Mouse (Mus musculus) midbrain, embryonic 14.5 days (tissue): ENCODE data around the gene Npc2. TPM values are rescaled to one million over a fixed set of nuclear protein-coding genes. Genes with fewer than 3 reads are reported as not detected.
A peak's percentile ranks its signal among the peaks of the same experiment; 100 is the strongest.

ENCODE experiments used
- ATAC-seq: fragments of 200-750 bp; cut with Nextera tagmentation; 2 replicates; pipeline ENCODE4 v1.8.0; 2017; ENCODE audit warnings: moderate number of reproducible peaks, moderate library complexity; ENCODE audit not compliant: low FRiP score, low TSS enrichment
- DNase-seq: peaks from one replicate; pipeline ENCODE4 v3.0.0-alpha.2; 2015
- H3K27ac ChIP-seq: fragments of 300-500 bp; sonication (generic); replicated peaks from 2 replicates; pipeline ENCODE4 v1.5.1; 2014; ENCODE audit warnings: mild to moderate bottlenecking, low read depth, low read length, moderate library complexity
- H3K27me3 ChIP-seq: fragments of 300-500 bp; sonication (generic); 2 replicates; pipeline ENCODE4 v1.6.1; 2014; ENCODE audit warnings: low read length, control low read depth, mixed read lengths; ENCODE audit not compliant: control insufficient read depth, insufficient read depth
- H3K36me3 ChIP-seq: fragments of 300-500 bp; sonication (generic); 2 replicates; pipeline ENCODE4 v1.6.1; 2014; ENCODE audit warnings: low read length, control low read depth; ENCODE audit not compliant: control insufficient read depth, insufficient read depth
- H3K4me1 ChIP-seq: fragments of 300-500 bp; sonication (generic); 2 replicates; pipeline ENCODE4 v1.6.1; 2014; ENCODE audit warnings: mild to moderate bottlenecking, antibody characterized with exemption, low read length, control low read depth; ENCODE audit not compliant: control insufficient read depth, insufficient read depth
- H3K4me2 ChIP-seq: fragments of 300-500 bp; sonication (generic); 2 replicates; pipeline ENCODE4 v1.6.1; 2014; ENCODE audit warnings: mild to moderate bottlenecking, low read length, moderate library complexity
- H3K4me3 ChIP-seq: fragments of 300-500 bp; sonication (generic); replicated peaks from 2 replicates; pipeline ENCODE4 v1.5.1; 2014; ENCODE audit warnings: low read depth, low read length
- H3K9ac ChIP-seq: fragments of 300-500 bp; sonication (generic); replicated peaks from 2 replicates; pipeline ENCODE4 v1.6.1; 2014; ENCODE audit warnings: mild to moderate bottlenecking, low read length, moderate library complexity
- H3K9me3 ChIP-seq: fragments of 300-500 bp; sonication (generic); 2 replicates; pipeline ENCODE4 v1.6.1; 2016; ENCODE audit warnings: low read length, control low read depth, mixed read lengths; ENCODE audit not compliant: control insufficient read depth
- WGBS: fragments of 180-500 bp; shearing (Covaris S2); extraction: QIAGEN DNeasy Blood & Tissue Kit; methylation state at CpG from one replicate; pipeline ENCODE4 v1.1.7; 2014; 5-methylcytosine and 5-hydroxymethylcytosine counted together
- polyA plus RNA-seq: library from polyadenylated mRNA; unstranded; fragments of >200 nt; fragmentation: Nextera tagmentation; extraction: Ambion mirVana; gene quantifications from 2 replicates; pipeline ENCODE4 v1.2.1, GENCODE M21; 2014

The Npc2 gene
- polyA plus RNA-seq, 1 experiment from 2014 or later = 61.0 TPM

GRCm38 (mm10) chr12:84794647-84795046, 21.7 kb upstream of the Npc2 start:
- no peaks in the 10 kb centered on the region for H3K36me3 ChIP-seq
- no peak overlapping the region for H3K9ac ChIP-seq
- H3K4me2 ChIP-seq = no peak overlapping the region
- WGBS = 93% methylated on average over 8 of the region's 8 CpGs
- H3K27me3 ChIP-seq = no peaks in the 10 kb centered on the region
- no peak overlapping the region for H3K27ac ChIP-seq
- DNase-seq (no peak), ATAC-seq (no peak)
- no peaks in the 10 kb centered on the region for H3K9me3 ChIP-seq
- no peak overlapping the region for H3K4me3 ChIP-seq
- H3K4me1 ChIP-seq = no peaks in the 10 kb centered on the region

- H3K4me3 ChIP-seq = no peak overlapping the region
- H3K36me3 ChIP-seq = no peaks in the 10 kb centered on the region
- no peak overlapping the region for H3K4me2 ChIP-seq
- H3K9me3 ChIP-seq = no peaks in the 10 kb centered on the region
- 76% methylated on average over 4 of the region's 4 CpGs for WGBS
- no peak overlapping the region for H3K27ac ChIP-seq
- DNase-seq (no peak), ATAC-seq (no peak)
- no peak overlapping the region for H3K9ac ChIP-seq
- no peaks in the 10 kb centered on the region for H3K27me3 ChIP-seq
- H3K4me1 ChIP-seq = no peaks in the 10 kb centered on the region
Observed at GRCm38 (mm10) chr12:84792629-84793028, 19.7 kb upstream of the Npc2 start.

- H3K4me3 ChIP-seq = no peak overlapping the region
- no peak for ATAC-seq
- 73% methylated on average over 10 of the region's 10 CpGs for WGBS
- H3K36me3 ChIP-seq = no peaks in the 10 kb centered on the region
- no peaks in the 10 kb centered on the region for H3K27me3 ChIP-seq
- H3K4me1 ChIP-seq = no peaks in the 10 kb centered on the region
- H3K9me3 ChIP-seq = no peaks in the 10 kb centered on the region
- H3K9ac ChIP-seq = no peak overlapping the region
- H3K4me2 ChIP-seq = no peak overlapping the region
- DNase-seq = no peak
- H3K27ac ChIP-seq = no peak overlapping the region
Observed at GRCm38 (mm10) chr12:84790853-84791252, 17.9 kb upstream of the Npc2 start.

- Histone ChIP-seq H3K27ac (no peak overlapping the region), H3K9ac (no peak overlapping the region), H3K27me3 (no peaks in the 10 kb centered on the region), H3K4me3 (no peak overlapping the region), H3K36me3 (no peaks in the 10 kb centered on the region), H3K4me2 (no peak overlapping the region), H3K4me1 (no peaks in the 10 kb centered on the region), H3K9me3 (no peaks in the 10 kb centered on the region)
- DNase-seq (no peak), ATAC-seq (no peak)
- WGBS = 64% methylated on average over 5 of the region's 5 CpGs
Observed at GRCm38 (mm10) chr12:84786091-84786490, 13.1 kb upstream of the Npc2 start.

GRCm38 (mm10) chr12:84784604-84785381, 11.8 kb upstream of the Npc2 start:
- Histone ChIP-seq H3K4me2 (0 out of 2 replicates have a peak overlapping the region, but pooled peaks have one; percentile 2), H3K9ac (no peak overlapping the region), H3K9me3 (no peaks in the 10 kb centered on the region), H3K36me3 (no peaks in the 10 kb centered on the region), H3K27me3 (no peaks in the 10 kb centered on the region), H3K4me1 (no peaks in the 10 kb centered on the region), H3K4me3 (no peak overlapping the region), H3K27ac (no peak overlapping the region)
- ATAC-seq (no peak), DNase-seq (peak; percentile 94)
- WGBS = 35% methylated on average over 25 of the region's 25 CpGs

GRCm38 (mm10) chr12:84776229-84776628, 3.3 kb upstream of the Npc2 start:
- H3K4me1 ChIP-seq = peaks cover 13% of the 10 kb centered on the region
- H3K27me3 ChIP-seq = no peaks in the 10 kb centered on the region
- DNase-seq (no peak), ATAC-seq (no peak)
- no peak overlapping the region for H3K4me2 ChIP-seq
- no peaks in the 10 kb centered on the region for H3K9me3 ChIP-seq
- H3K27ac ChIP-seq = no peak overlapping the region
- H3K36me3 ChIP-seq = no peaks in the 10 kb centered on the region
- no peak overlapping the region for H3K9ac ChIP-seq
- H3K4me3 ChIP-seq = no peak overlapping the region

- ATAC-seq (no peak), DNase-seq (no peak)
- peaks cover 20% of the 10 kb centered on the region for H3K4me1 ChIP-seq
- no peaks in the 10 kb centered on the region for H3K27me3 ChIP-seq
- no peaks in the 10 kb centered on the region for H3K9me3 ChIP-seq
- peaks cover 1% of the 10 kb centered on the region; the same call in 1 of the 2 replicates for H3K36me3 ChIP-seq
- peak overlapping the region; percentile 79; the same call in 1 of the 2 replicates for H3K4me3 ChIP-seq
- H3K4me2 ChIP-seq = peak overlapping the region; percentile 81
- WGBS = 92% methylated on average over 6 of the region's 6 CpGs
- H3K9ac ChIP-seq = no peak overlapping the region
- H3K27ac ChIP-seq = no peak overlapping the region
Observed at GRCm38 (mm10) chr12:84774376-84774775, 1.4 kb upstream of the Npc2 start.

- no peak; the same call in 1 of the 2 replicates for ATAC-seq
Observed at GRCm38 (mm10) chr12:84773476-84773875, 524 bp upstream of the Npc2 start.

GRCm38 (mm10) chr12:84771981-84772520, 901 bp downstream of the Npc2 start:
- ATAC-seq = no peak
- H3K4me2 ChIP-seq = peak overlapping the region; percentile 81
- H3K9ac ChIP-seq = peak overlapping the region; percentile 61
- WGBS = under 1% methylated on average over 10 of the region's 10 CpGs
- H3K27me3 ChIP-seq = no peaks in the 10 kb centered on the region
- peak; percentile 53 for DNase-seq
- no peaks in the 10 kb centered on the region for H3K9me3 ChIP-seq
- H3K4me3 ChIP-seq = peak overlapping the region; percentile 79
- H3K36me3 ChIP-seq = peaks cover 6% of the 10 kb centered on the region; the same call in 1 of the 2 replicates
- H3K4me1 ChIP-seq = peaks cover 23% of the 10 kb centered on the region
- peak overlapping the region; percentile 85 for H3K27ac ChIP-seq

More at GRCm38 (mm10) chr12:84773476-84773875, 524 bp upstream of the Npc2 start:
- WGBS = under 1% methylated on average over 20 of the region's 20 CpGs
- Histone ChIP-seq H3K27me3 (no peaks in the 10 kb centered on the region), H3K4me2 (peak overlapping the region; percentile 81), H3K9ac (peak overlapping the region; percentile 74), H3K9me3 (no peaks in the 10 kb centered on the region), H3K4me3 (peak overlapping the region; percentile 79), H3K4me1 (peaks cover 20% of the 10 kb centered on the region), H3K27ac (peak overlapping the region; percentile 85), H3K36me3 (peaks cover 6% of the 10 kb centered on the region; the same call in 1 of the 2 replicates)
- no peak for DNase-seq
